Mouse (Mus musculus): ENCODE results near the gene 6030452D12Rik. TPM values are rescaled to one million over a fixed set of nuclear protein-coding genes. Genes with fewer than 3 reads are reported as not detected.

The 6030452D12Rik gene
- polyA plus RNA-seq, 1 experiment from 2014 or later, result not detected

Other genes with a start within 250 kb of the 6030452D12Rik start
- gene Smpd3, start 162.5 kb upstream of the 6030452D12Rik start, polyA plus RNA-seq (2014; fragmentation: Nextera tagmentation; extraction: Ambion mirVana), result 9.7 and 10.7 TPM in 2 replicates
- gene Zfp90, start 85.2 kb upstream of the 6030452D12Rik start, polyA plus RNA-seq (2014; fragmentation: Nextera tagmentation; extraction: Ambion mirVana), result 23.8 and 25.4 TPM in 2 replicates
- gene Cdh3, start 10.4 kb downstream of the 6030452D12Rik start, polyA plus RNA-seq (2014; fragmentation: Nextera tagmentation; extraction: Ambion mirVana), result 18.1 and 18.4 TPM in 2 replicates
- gene Gm10073, start 72.9 kb downstream of the 6030452D12Rik start, polyA plus RNA-seq (2014; fragmentation: Nextera tagmentation; extraction: Ambion mirVana), result 10.0 and 14.0 TPM in 2 replicates
- gene Cdh1, start 102.8 kb downstream of the 6030452D12Rik start, polyA plus RNA-seq (2014; fragmentation: Nextera tagmentation; extraction: Ambion mirVana), result 131 and 155 TPM in 2 replicates
- gene Tango6, start 182.5 kb downstream of the 6030452D12Rik start, polyA plus RNA-seq (2014; fragmentation: Nextera tagmentation; extraction: Ambion mirVana), result 9.9 and 10.1 TPM in 2 replicates

Measured in stomach, embryonic 14.5 days (tissue).